Mouse (Mus musculus) heart, postnatal 0 days (tissue): ENCODE measurements around the gene Hdac4. TPM values are rescaled to one million over a fixed set of nuclear protein-coding genes. Genes with fewer than 3 reads are reported as not detected.
A peak's percentile ranks its signal among the peaks of the same experiment; 100 is the strongest.

Experiments
- ATAC-seq: fragments of 200-750 bp; cut with Nextera tagmentation; 2 replicates; pipeline ENCODE4 v1.8.0; 2017; ENCODE audit warnings: low read depth, moderate number of reproducible peaks, moderate library complexity; ENCODE audit not compliant: insufficient read depth
- DNase-seq: peaks from one replicate; pipeline ENCODE4 v3.0.0-alpha.2; 2016; ENCODE audit warnings: low spot score
- H3K27ac ChIP-seq: fragments of 300-500 bp; sonication (generic); 2 replicates; pipeline ENCODE4 v1.5.1; 2014; ENCODE audit warnings: low read depth, mild to moderate bottlenecking
- H3K27me3 ChIP-seq: fragments of 300-500 bp; sonication (generic); 2 replicates; pipeline ENCODE4 v1.6.1; 2014; ENCODE audit warnings: low read length, mixed read lengths; ENCODE audit not compliant: control insufficient read depth, insufficient read depth
- H3K36me3 ChIP-seq: fragments of 300-500 bp; sonication (generic); replicated peaks from 2 replicates; pipeline ENCODE4 v1.6.1; 2014; ENCODE audit warnings: low read length, mixed read lengths; ENCODE audit not compliant: control insufficient read depth, insufficient read depth
- H3K4me1 ChIP-seq: fragments of 300-500 bp; sonication (generic); 2 replicates; pipeline ENCODE4 v1.6.1; 2014; ENCODE audit warnings: antibody characterized with exemption; ENCODE audit not compliant: control insufficient read depth, insufficient read depth
- H3K4me2 ChIP-seq: fragments of 300-500 bp; sonication (generic); 2 replicates; pipeline ENCODE4 v1.6.1; 2014; ENCODE audit warnings: low read depth, mild to moderate bottlenecking, low read length, moderate library complexity
- H3K4me3 ChIP-seq: fragments of 300-500 bp; sonication (generic); 2 replicates; pipeline ENCODE4 v1.5.1; 2014; ENCODE audit warnings: low read depth, low read length
- H3K9ac ChIP-seq: fragments of 300-500 bp; sonication (generic); replicated peaks from 2 replicates; pipeline ENCODE4 v1.6.1; 2014; ENCODE audit warnings: low read depth, low read length, mixed read lengths
- H3K9me3 ChIP-seq: fragments of 300-500 bp; sonication (generic); replicated peaks from 2 replicates; pipeline ENCODE4 v1.6.1; 2016; ENCODE audit warnings: low read length; ENCODE audit not compliant: control insufficient read depth
- CTCF ChIP-seq: IDR thresholded peaks from 2 replicates; pipeline ENCODE4 v1.5.1; 2016; ENCODE audit warnings: antibody characterized with exemption, control low read depth, low read depth
- EP300 ChIP-seq: IDR thresholded peaks from 2 replicates; pipeline ENCODE4 v1.6.1; 2016; ENCODE audit warnings: antibody characterized with exemption, low read depth
- WGBS: fragments of 180-500 bp; shearing (Covaris S2); extraction: QIAGEN DNeasy Blood & Tissue Kit; methylation state at CpG from one replicate; pipeline ENCODE4 v1.1.7; 2014; 5-methylcytosine and 5-hydroxymethylcytosine counted together
- polyA plus RNA-seq: library from polyadenylated mRNA; unstranded; fragments of >200 nt; fragmentation: Nextera tagmentation; extraction: Ambion mirVana; gene quantifications from 2 replicates; pipeline ENCODE4 v1.2.1, GENCODE M21; 2015
- total RNA-seq: library from RNA; depleted of rRNA; stranded (reverse); fragments of >200 nt; gene quantifications from 2 replicates; pipeline ENCODE4 v1.2.3, GENCODE M21; 2014; ENCODE audit warnings: low replicate concordance; rRNA removed

Hdac4 gene
- total RNA-seq (13.0 and 23.8 TPM in 2 replicates), polyA plus RNA-seq (6.8 and 7.6 TPM in 2 replicates)

DNA sequence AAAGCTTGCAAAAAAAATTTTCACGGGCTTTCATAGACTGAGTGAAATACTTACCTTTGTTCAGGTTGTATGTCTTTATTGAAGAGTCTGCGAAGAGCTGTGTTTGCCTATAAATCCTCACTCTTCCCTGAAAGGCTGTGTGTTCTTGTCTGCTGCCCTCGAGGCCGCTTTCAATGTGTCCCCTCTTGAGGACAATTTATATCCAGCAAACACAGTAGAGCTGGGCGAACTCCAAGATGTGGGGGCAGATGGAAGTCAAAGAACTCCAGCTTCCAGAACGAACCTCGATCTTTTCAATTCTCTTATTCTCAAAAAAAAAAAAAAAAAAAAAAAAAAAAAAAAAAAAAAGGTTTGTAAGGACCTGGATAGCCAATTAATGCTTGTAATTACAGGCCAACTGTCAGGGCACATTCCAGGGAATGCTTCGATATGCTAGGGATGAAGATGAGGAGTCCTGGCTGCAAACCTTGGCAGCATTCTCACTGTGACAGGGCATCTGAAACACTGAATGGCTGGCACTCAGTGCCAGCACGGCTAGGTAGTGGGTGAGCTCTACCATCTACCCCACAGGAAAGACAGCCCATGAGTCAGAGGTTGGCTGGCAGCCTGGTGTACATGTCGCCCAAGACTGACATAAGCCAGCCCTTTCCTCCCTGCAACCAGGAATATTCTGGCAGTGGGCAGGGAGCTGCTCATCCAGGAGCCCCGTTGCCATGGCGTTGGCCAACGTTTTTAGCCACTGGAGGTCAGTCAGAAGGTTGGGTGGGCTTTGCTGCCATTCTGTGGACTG, at the start of gene Hdac4:
Gene Hdac4 (minus strand): TSS at position 340 of the 790 bp plus-strand sequence.
- DNase-seq (peak; percentile 63), ATAC-seq (peak; percentile 92)
- no peak for TF ChIP-seq CTCF
- TF ChIP-seq EP300: no peak
- Histone ChIP-seq H3K27me3 (no peaks in the 10 kb centered on the region), H3K4me2 (no peak within 1 kb of the TSS), H3K4me1 (no peaks in the 10 kb centered on the region), H3K9me3 (no peaks in the 10 kb centered on the region), H3K9ac (no peak within 1 kb of the TSS), H3K27ac (no peak within 1 kb of the TSS), H3K36me3 (no peaks in the 10 kb centered on the region), H3K4me3 (no peak within 1 kb of the TSS)
- WGBS: 47% methylated on average over 13 of the region's 13 CpGs

DNA sequence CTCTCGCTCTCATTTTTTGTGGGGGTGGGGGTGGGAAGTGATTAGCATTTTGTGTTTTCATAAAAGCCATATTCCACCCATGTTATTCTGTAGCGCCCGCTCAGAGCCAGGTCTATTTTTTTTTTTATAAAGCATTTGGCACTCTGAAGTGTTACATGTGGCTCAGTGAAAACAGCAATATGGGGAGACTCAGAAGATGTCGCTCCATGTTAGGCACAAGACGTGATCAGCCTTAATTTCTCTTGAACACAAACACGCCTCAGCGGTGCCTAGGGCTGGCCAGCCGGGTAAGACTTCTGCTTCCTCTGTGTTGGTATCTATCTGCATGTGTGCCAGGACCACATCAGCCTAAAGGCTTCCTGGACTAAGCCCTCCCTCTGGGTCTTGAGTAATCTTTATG, 48.0 kb upstream of the Hdac4 start:
- no peak overlapping the region for H3K4me3 ChIP-seq
- no peaks in the 10 kb centered on the region for H3K9me3 ChIP-seq
- no peaks in the 10 kb centered on the region for H3K36me3 ChIP-seq
- no peak overlapping the region for H3K4me2 ChIP-seq
- ATAC-seq (no peak), DNase-seq (no peak)
- no peak overlapping the region for H3K27ac ChIP-seq
- H3K27me3 ChIP-seq: no peaks in the 10 kb centered on the region
- TF ChIP-seq CTCF (no peak), EP300 (no peak)
- WGBS: 87% methylated on average over 8 of the region's 8 CpGs
- no peak overlapping the region for H3K9ac ChIP-seq
- H3K4me1 ChIP-seq: no peaks in the 10 kb centered on the region

DNA sequence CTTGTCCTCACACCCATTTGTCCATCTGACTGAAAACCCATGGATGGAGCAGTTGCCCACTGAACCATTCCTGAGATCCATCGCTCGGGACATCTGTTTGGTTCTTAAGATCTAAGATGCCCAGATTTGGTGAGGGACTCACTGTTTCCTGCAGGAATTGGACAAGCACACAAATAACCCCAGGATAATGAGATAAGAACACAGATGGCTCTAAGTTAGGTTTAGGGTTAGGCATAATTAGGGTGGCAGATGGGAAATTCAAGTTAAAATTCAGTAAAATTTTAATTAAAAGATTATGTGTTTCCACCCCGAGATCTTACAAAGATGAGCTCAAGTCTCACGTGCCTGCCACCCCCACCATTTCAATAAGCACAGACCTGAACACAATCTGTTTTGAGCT, 44.6 kb upstream of the Hdac4 start:
- H3K36me3 ChIP-seq: no peaks in the 10 kb centered on the region
- H3K4me3 ChIP-seq: no peak overlapping the region
- no peaks in the 10 kb centered on the region for H3K9me3 ChIP-seq
- DNase-seq (no peak), ATAC-seq (no peak)
- H3K4me1 ChIP-seq: no peaks in the 10 kb centered on the region
- H3K27ac ChIP-seq: no peak overlapping the region
- no peak overlapping the region for H3K9ac ChIP-seq
- no peak for TF ChIP-seq CTCF
- TF ChIP-seq EP300: no peak
- H3K27me3 ChIP-seq: no peaks in the 10 kb centered on the region
- 87% methylated on average over 4 of the region's 4 CpGs for WGBS
- H3K4me2 ChIP-seq: no peak overlapping the region

DNA sequence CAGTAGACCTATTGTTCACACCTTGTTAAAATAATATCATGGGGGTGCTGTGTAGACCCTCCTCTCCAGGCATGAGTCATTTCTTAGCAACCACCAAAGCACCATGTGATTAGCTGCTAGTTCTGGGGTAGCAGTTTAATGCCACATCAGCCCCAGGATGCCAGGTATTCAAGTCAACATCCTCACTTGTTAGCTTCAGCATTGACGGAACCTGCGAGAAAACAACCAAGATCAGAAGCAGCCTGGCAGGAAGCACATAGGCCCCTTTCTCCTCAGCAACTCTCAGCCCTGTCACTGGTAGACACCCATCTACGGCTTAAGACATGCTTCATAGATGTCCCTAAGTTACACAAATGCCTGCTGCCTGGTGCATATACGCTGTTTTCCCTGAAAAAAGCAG, 40.1 kb upstream of the Hdac4 start:
- TF ChIP-seq CTCF (no peak), EP300 (no peak)

GRCm38 (mm10) chr1:92225297-92225696, 29.8 kb upstream of the Hdac4 start:
- Histone ChIP-seq H3K4me1 (no peaks in the 10 kb centered on the region), H3K27ac (no peak overlapping the region), H3K27me3 (no peaks in the 10 kb centered on the region), H3K9me3 (no peaks in the 10 kb centered on the region), H3K36me3 (no peaks in the 10 kb centered on the region), H3K4me3 (no peak overlapping the region), H3K4me2 (no peak overlapping the region), H3K9ac (no peak overlapping the region)
- TF ChIP-seq EP300 (no peak), CTCF (no peak)
- 69% methylated on average over 2 of the region's 2 CpGs for WGBS
- ATAC-seq (no peak), DNase-seq (no peak)

More for the DNA sequence above, 40.1 kb upstream of the Hdac4 start:
- DNase-seq: no peak
- H3K27ac ChIP-seq: no peak overlapping the region
- H3K4me1 ChIP-seq: no peaks in the 10 kb centered on the region
- ATAC-seq: no peak
- H3K27me3 ChIP-seq: no peaks in the 10 kb centered on the region
- no peak overlapping the region for H3K4me2 ChIP-seq
- 84% methylated on average over 4 of the region's 4 CpGs for WGBS
- no peak overlapping the region for H3K4me3 ChIP-seq
- no peaks in the 10 kb centered on the region for H3K9me3 ChIP-seq
- H3K36me3 ChIP-seq: no peaks in the 10 kb centered on the region
- H3K9ac ChIP-seq: no peak overlapping the region
